Mouse (Mus musculus) thymus, adult 2 months (tissue): Measurements from ENCODE around the gene Cmtm3.

Experiments
- CTCF ChIP-seq: fragments of 200-500 bp; IDR thresholded peaks from 2 replicates; pipeline ENCODE4 v1.5.1; 2012; ENCODE audit warnings: mild to moderate bottlenecking, control low read depth, low read length, moderate library complexity, borderline replicate concordance; ENCODE audit not compliant: control insufficient read depth, poor library complexity, insufficient read depth; ENCODE audit errors: extremely low read depth
- POLR2A ChIP-seq: fragments of 200-500 bp; IDR thresholded peaks from 2 replicates; pipeline ENCODE4 v1.6.1; 2012; ENCODE audit warnings: mild to moderate bottlenecking, low read length, control low read depth, moderate library complexity; ENCODE audit not compliant: control insufficient read depth, poor library complexity, insufficient read depth; ENCODE audit errors: extremely low read depth

DNA sequence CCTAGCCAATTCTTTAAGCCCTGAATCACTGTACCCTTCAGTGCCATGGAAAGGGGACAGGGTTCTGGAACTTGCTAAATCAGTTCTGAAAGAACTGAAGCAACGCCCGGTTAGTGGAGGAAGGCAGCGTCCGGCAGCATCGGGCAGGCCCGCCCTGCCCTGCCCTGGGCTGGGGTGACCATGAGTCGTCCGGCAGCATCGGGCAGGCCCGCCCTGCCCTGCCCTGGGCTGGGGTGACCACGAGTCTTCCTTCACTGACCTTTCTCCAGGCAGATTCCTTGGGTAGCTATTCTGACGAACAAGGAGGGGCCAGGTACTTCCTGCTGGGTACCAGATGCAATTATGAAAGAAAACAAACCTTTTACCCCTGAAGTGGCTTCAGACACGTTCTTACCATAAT, 10.8 kb downstream of the Cmtm3 start:
- TF ChIP-seq CTCF (no peak), POLR2A (no peak)
